Mouse (Mus musculus) hindbrain, embryonic 12.5 days (tissue): ENCODE measurements around the gene Ncor1. TPM values are rescaled to one million over a fixed set of nuclear protein-coding genes. Genes with fewer than 3 reads are reported as not detected.
"Not testable (repeated sequence)": the region's sequence is repeated elsewhere in the genome, so short reads cannot be mapped to it uniquely, and the experiment has no call there.

ENCODE experiments used
- ATAC-seq: fragments of 200-750 bp; cut with Nextera tagmentation; 2 replicates; pipeline ENCODE4 v1.8.0; 2017; ENCODE audit warnings: moderate TSS enrichment; ENCODE audit not compliant: low FRiP score
- H3K27ac ChIP-seq: fragments of 300-500 bp; sonication (generic); 2 replicates; pipeline ENCODE4 v1.5.1; 2016; ENCODE audit warnings: mild to moderate bottlenecking
- H3K27me3 ChIP-seq: fragments of 300-500 bp; sonication (generic); 2 replicates; pipeline ENCODE4 v1.6.1; 2016; ENCODE audit warnings: mild to moderate bottlenecking
- H3K36me3 ChIP-seq: fragments of 300-500 bp; sonication (generic); 2 replicates; pipeline ENCODE4 v1.6.1; 2016; ENCODE audit warnings: mild to moderate bottlenecking
- H3K4me1 ChIP-seq: fragments of 300-500 bp; sonication (generic); 2 replicates; pipeline ENCODE4 v1.6.1; 2016
- H3K4me2 ChIP-seq: fragments of 300-500 bp; sonication (generic); replicated peaks from 2 replicates; pipeline ENCODE4 v1.6.1; 2016; ENCODE audit warnings: mild to moderate bottlenecking
- H3K4me3 ChIP-seq: fragments of 300-500 bp; sonication (generic); 2 replicates; pipeline ENCODE4 v1.5.1; 2016; ENCODE audit warnings: mild to moderate bottlenecking
- H3K9ac ChIP-seq: fragments of 300-500 bp; sonication (generic); 2 replicates; pipeline ENCODE4 v1.6.1; 2016; ENCODE audit warnings: mild to moderate bottlenecking, moderate library complexity
- H3K9me3 ChIP-seq: fragments of 300-500 bp; sonication (generic); replicated peaks from 2 replicates; pipeline ENCODE4 v1.6.1; 2016; ENCODE audit warnings: mild to moderate bottlenecking
- WGBS: fragments of 180-500 bp; shearing (Covaris S2); methylation state at CpG from one replicate; pipeline ENCODE4 v1.1.7; 2016; 5-methylcytosine and 5-hydroxymethylcytosine counted together
- polyA plus RNA-seq: library from polyadenylated mRNA; unstranded; fragments of >200 nt; fragmentation: Nextera tagmentation; extraction: Ambion mirVana; gene quantifications from 2 replicates; pipeline ENCODE4 v1.2.1, GENCODE M21; 2016

Gene Ncor1
- polyA plus RNA-seq, 1 experiment from 2014 or later = 201 TPM

GRCm38 (mm10) chr11:62323659-62324058 lies 134.7 kb downstream of the Ncor1 start:
- peaks cover 76% of the 10 kb centered on the region for H3K36me3 ChIP-seq
- WGBS = 97% methylated on average over 3 of the region's 3 CpGs
- no peaks in the 10 kb centered on the region for H3K4me1 ChIP-seq
- no peak overlapping the region for H3K4me2 ChIP-seq
- no peaks in the 10 kb centered on the region for H3K27me3 ChIP-seq
- no peak overlapping the region for H3K27ac ChIP-seq
- no peak for ATAC-seq
- no peak overlapping the region for H3K4me3 ChIP-seq
- no peak overlapping the region for H3K9ac ChIP-seq
- H3K9me3 ChIP-seq = no peaks in the 10 kb centered on the region

GRCm38 (mm10) chr11:62320097-62320496 lies 138.2 kb downstream of the Ncor1 start:
- no peak for ATAC-seq
- no peak overlapping the region for H3K4me2 ChIP-seq
- peaks cover 75% of the 10 kb centered on the region for H3K36me3 ChIP-seq
- no peaks in the 10 kb centered on the region for H3K4me1 ChIP-seq
- H3K9me3 ChIP-seq = no peaks in the 10 kb centered on the region
- H3K9ac ChIP-seq = no peak overlapping the region
- H3K27ac ChIP-seq = no peak overlapping the region
- 90% methylated on average over 3 of the region's 3 CpGs for WGBS
- H3K4me3 ChIP-seq = no peak overlapping the region
- H3K27me3 ChIP-seq = no peaks in the 10 kb centered on the region

- 91% methylated on average over 11 of the region's 11 CpGs for WGBS
- ATAC-seq = no peak
- no peak overlapping the region for H3K27ac ChIP-seq
Observed at GRCm38 (mm10) chr11:62317746-62318145, 140.6 kb downstream of the Ncor1 start.

GRCm38 (mm10) chr11:62314984-62315383 lies 143.4 kb downstream of the Ncor1 start:
- no peak for ATAC-seq
- Histone ChIP-seq H3K9ac (no peak overlapping the region), H3K36me3 (peaks cover 73% of the 10 kb centered on the region), H3K27me3 (no peaks in the 10 kb centered on the region), H3K27ac (no peak overlapping the region), H3K4me3 (no peak overlapping the region), H3K9me3 (no peaks in the 10 kb centered on the region), H3K4me1 (no peaks in the 10 kb centered on the region), H3K4me2 (no peak overlapping the region)
- WGBS = 95% methylated on average over 5 of the region's 5 CpGs

More at GRCm38 (mm10) chr11:62317746-62318145, 140.6 kb downstream of the Ncor1 start:
- Histone ChIP-seq H3K4me3 (no peak overlapping the region), H3K4me1 (no peaks in the 10 kb centered on the region), H3K9me3 (no peaks in the 10 kb centered on the region), H3K27me3 (no peaks in the 10 kb centered on the region), H3K9ac (no peak overlapping the region), H3K36me3 (peaks cover 80% of the 10 kb centered on the region), H3K4me2 (no peak overlapping the region)

- no peaks in the 10 kb centered on the region for H3K9me3 ChIP-seq
- no peak overlapping the region for H3K27ac ChIP-seq
- 94% methylated on average over 2 of the region's 2 CpGs for WGBS
- ATAC-seq = no peak
- no peaks in the 10 kb centered on the region for H3K27me3 ChIP-seq
- no peak overlapping the region for H3K4me3 ChIP-seq
- H3K36me3 ChIP-seq = peaks cover 37% of the 10 kb centered on the region
- no peak overlapping the region for H3K9ac ChIP-seq
- no peak overlapping the region for H3K4me2 ChIP-seq
- H3K4me1 ChIP-seq = no peaks in the 10 kb centered on the region
Observed at GRCm38 (mm10) chr11:62309296-62309695, 149.0 kb downstream of the Ncor1 start.

- H3K36me3 ChIP-seq = peaks cover 18% of the 10 kb centered on the region; the same call in 1 of the 2 replicates
- H3K9me3 ChIP-seq = no peaks in the 10 kb centered on the region
Observed at GRCm38 (mm10) chr11:62305866-62306265, 152.5 kb downstream of the Ncor1 start.

GRCm38 (mm10) chr11:62298883-62299282 lies 159.5 kb downstream of the Ncor1 start:
- Histone ChIP-seq H3K36me3 (peaks cover 20% of the 10 kb centered on the region), H3K9me3 (no peaks in the 10 kb centered on the region), H3K4me1 (peaks cover 5% of the 10 kb centered on the region; the same call in 1 of the 2 replicates), H3K4me2 (no peak overlapping the region), H3K27me3 (no peaks in the 10 kb centered on the region), H3K9ac (no peak overlapping the region), H3K27ac (no peak overlapping the region), H3K4me3 (no peak overlapping the region)
- ATAC-seq = no peak
- WGBS = 87% methylated on average over 6 of the region's 6 CpGs

More at GRCm38 (mm10) chr11:62305866-62306265, 152.5 kb downstream of the Ncor1 start:
- Histone ChIP-seq H3K27ac (no peak overlapping the region), H3K4me3 (no peak overlapping the region), H3K9ac (no peak overlapping the region), H3K27me3 (no peaks in the 10 kb centered on the region), H3K4me1 (no peaks in the 10 kb centered on the region), H3K4me2 (no peak overlapping the region)
- WGBS = 95% methylated on average over 2 of the region's 2 CpGs
- no peak for ATAC-seq

GRCm38 (mm10) chr11:62294121-62294520 lies 164.2 kb downstream of the Ncor1 start:
- ATAC-seq = no peak
- Histone ChIP-seq H3K4me2 (no peak overlapping the region), H3K4me3 (no peak overlapping the region), H3K27ac (no peak overlapping the region), H3K27me3 (no peaks in the 10 kb centered on the region), H3K36me3 (peaks cover 46% of the 10 kb centered on the region), H3K9ac (no peak overlapping the region), H3K4me1 (peaks cover 5% of the 10 kb centered on the region; the same call in 1 of the 2 replicates), H3K9me3 (no peaks in the 10 kb centered on the region)
- 93% methylated on average over 2 of the region's 2 CpGs for WGBS

GRCm38 (mm10) chr11:62287700-62288099 lies 170.6 kb downstream of the Ncor1 start:
- H3K4me1 ChIP-seq = no peaks in the 10 kb centered on the region
- 87% methylated on average over 1 of the region's 1 CpGs for WGBS
- H3K27ac ChIP-seq = no peak overlapping the region
- H3K9me3 ChIP-seq = no peaks in the 10 kb centered on the region
- peaks cover 56% of the 10 kb centered on the region for H3K36me3 ChIP-seq
- no peak overlapping the region for H3K9ac ChIP-seq
- no peaks in the 10 kb centered on the region for H3K27me3 ChIP-seq
- no peak overlapping the region for H3K4me3 ChIP-seq
- no peak overlapping the region for H3K4me2 ChIP-seq
- ATAC-seq = no peak

GRCm38 (mm10) chr11:62285020-62285419 lies 173.3 kb downstream of the Ncor1 start:
- H3K27ac ChIP-seq = no peak overlapping the region
- H3K9me3 ChIP-seq = no peaks in the 10 kb centered on the region
- ATAC-seq = no peak
- no peaks in the 10 kb centered on the region for H3K27me3 ChIP-seq
- H3K4me3 ChIP-seq = no peak overlapping the region
- H3K4me2 ChIP-seq = no peak overlapping the region
- H3K36me3 ChIP-seq = peaks cover 48% of the 10 kb centered on the region
- H3K4me1 ChIP-seq = no peaks in the 10 kb centered on the region; the same call in 1 of the 2 replicates
- WGBS = 89% methylated on average over 8 of the region's 8 CpGs
- no peak overlapping the region for H3K9ac ChIP-seq

GRCm38 (mm10) chr11:62284020-62284419 lies 174.3 kb downstream of the Ncor1 start:
- H3K9me3 ChIP-seq, ATAC-seq, H3K4me3 ChIP-seq, H3K4me2 ChIP-seq, H3K27ac ChIP-seq, H3K9ac ChIP-seq, H3K4me1 ChIP-seq, H3K27me3 ChIP-seq: not testable (repeated sequence)
- 90% methylated on average over 3 of the region's 3 CpGs for WGBS
- H3K36me3 ChIP-seq = peaks cover 41% of the 10 kb centered on the region

- 2% methylated on average over 37 of the region's 57 CpGs for WGBS
Observed at GRCm38 (mm10) chr11:62281601-62281997, 176.7 kb downstream of the Ncor1 start.

More at GRCm38 (mm10) chr11:62281601-62281997, 176.7 kb downstream of the Ncor1 start:
- peak overlapping the region; percentile 87 for H3K27ac ChIP-seq
- peak overlapping the region; percentile 91 for H3K4me3 ChIP-seq
- no peaks in the 10 kb centered on the region for H3K27me3 ChIP-seq
- H3K9ac ChIP-seq = peak overlapping the region; percentile 87
- peaks cover 23% of the 10 kb centered on the region for H3K36me3 ChIP-seq
- H3K4me2 ChIP-seq = peak overlapping the region; percentile 69
- peak; percentile 75 for ATAC-seq
- H3K9me3 ChIP-seq = no peaks in the 10 kb centered on the region
- no peaks in the 10 kb centered on the region; the same call in 1 of the 2 replicates for H3K4me1 ChIP-seq
